In the genomic region with DNA sequence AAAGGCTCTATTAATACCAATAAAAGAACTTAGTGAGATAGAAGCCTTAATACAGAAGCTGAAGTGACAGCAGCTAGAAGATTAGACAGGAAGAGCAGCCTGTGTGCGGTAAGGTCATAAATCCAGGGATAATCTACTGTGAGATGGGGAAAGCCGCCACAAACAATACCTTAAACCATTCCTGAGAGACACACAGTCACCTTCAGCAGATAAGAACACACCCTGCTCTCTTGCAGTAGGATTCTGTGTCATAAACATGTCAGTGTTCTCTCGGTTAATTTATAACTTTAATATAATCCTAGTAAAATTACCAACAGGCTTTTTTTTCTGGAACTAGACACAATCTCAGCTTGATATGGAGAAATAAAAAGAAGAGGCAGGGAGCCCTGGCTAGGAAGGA, we compare ENCODE assay signal across 22 mouse cellular contexts.
"Had no signal": no experiment of that assay in that cellular context is flagged by ENCODE, and none has a peak within 500 bp of the region (broad histone marks: within the 10 kb centered on the region; RNA-seq: fewer than 3 reads in every experiment).

No protein-coding gene starts in this region.

- DNase-seq: kidney, adult 2 months; kidney, postnatal 36 days; liver; lung, adult 18-20 months; lung, postnatal 10 days; lung, postnatal 36 days; thymus, adult 18-20 months; thymus, postnatal 36 days had no signal

- H3K4me3 ChIP-seq: limb, embryonic 10.5 days; limb, embryonic 13.5 days; liver, embryonic 12.5 days; liver, embryonic 15.5 days; lung, embryonic 15.5 days; megakaryocyte, embryonic 14.5 days; midbrain, embryonic 10.5 days; midbrain, embryonic 13.5 days; myocyte had no signal

- H3K27me3 ChIP-seq: limb, embryonic 13.5 days; liver, embryonic 12.5 days; liver, embryonic 15.5 days; lung, embryonic 15.5 days; midbrain, embryonic 13.5 days had no signal

- H3K4me2 ChIP-seq: limb, embryonic 13.5 days; liver, embryonic 12.5 days; liver, embryonic 15.5 days; lung, embryonic 15.5 days; midbrain, embryonic 13.5 days had no signal

- ATAC-seq: hindbrain, postnatal 0 days; inflammation-experienced regulatory T-cells, adult 6 months; liver, embryonic 12.5 days; midbrain, embryonic 13.5 days; midbrain, embryonic 16.5 days had no signal

- H3K36me3 ChIP-seq: liver, embryonic 15.5 days; lung, embryonic 15.5 days had no signal

- H3K27ac ChIP-seq: hindbrain, postnatal 0 days; kidney, postnatal 0 days; limb, embryonic 10.5 days; limb, embryonic 13.5 days; liver, embryonic 12.5 days; liver, embryonic 15.5 days; lung, embryonic 15.5 days; midbrain, embryonic 10.5 days; midbrain, embryonic 13.5 days; stomach, postnatal 0 days had no signal

- H3K4me1 ChIP-seq: liver, embryonic 12.5 days; liver, embryonic 15.5 days; lung, embryonic 15.5 days had no signal

- H3K9ac ChIP-seq: limb, embryonic 13.5 days; liver, embryonic 12.5 days; liver, embryonic 15.5 days; lung, embryonic 15.5 days; midbrain, embryonic 13.5 days had no signal

- H3K9me3 ChIP-seq: limb, embryonic 10.5 days; limb, embryonic 13.5 days; liver, embryonic 12.5 days; liver, embryonic 15.5 days; lung, embryonic 15.5 days; megakaryocyte, embryonic 14.5 days; midbrain, embryonic 10.5 days; midbrain, embryonic 13.5 days had no signal
